In genomic region chr5:64877235-64878026, GRCm38 (mm10) we compare ENCODE assay signal across 10 mouse cellular contexts. TPM values are rescaled to one million over a fixed set of nuclear protein-coding genes. Genes with fewer than 3 reads are reported as not detected.
DNase-seq lines count a peak whose midpoint lies in the region; ATAC-seq and TF ChIP-seq lines count a peak whose summit lies in the region.
"Had no signal": no experiment of that assay in that cellular context is flagged by ENCODE, and none has a peak within 500 bp of the region (broad histone marks: within the 10 kb centered on the region; RNA-seq: fewer than 3 reads in every experiment).

No protein-coding gene starts in this region.

- peak; percentile 40 for ATAC-seq in kidney, embryonic 16.5 days (ENCODE audit: low FRiP score, low TSS enrichment)
- ATAC-seq in embryonic facial prominence, embryonic 11.5 days (replicated peaks; ENCODE audit: insufficient number of reproducible peaks, low FRiP score, low TSS enrichment, low read depth): no peak
- no peak for ATAC-seq in intestine, embryonic 16.5 days
- peak; percentile 40; the same call in 1 of the 2 replicates for ATAC-seq in neural tube, embryonic 15.5 days (ENCODE audit: low FRiP score)

- no peak for TF ChIP-seq CTCF in kidney, adult 2 months (conservative IDR thresholded peaks at IDR 0.05; ENCODE audit: insufficient read depth, insufficient read length, low read depth, low read length)

- peaks cover 35% of the 10 kb centered on the region for H3K4me1 ChIP-seq in kidney, embryonic 16.5 days (ENCODE audit: insufficient read depth, low read length)
- H3K4me1 ChIP-seq in embryonic facial prominence, embryonic 11.5 days (ENCODE audit: control insufficient read depth, insufficient read depth, low read length): no peaks in the 10 kb centered on the region; the same call in 1 of the 2 replicates
- peaks cover 18% of the 10 kb centered on the region; the same call in 1 of the 2 replicates for H3K4me1 ChIP-seq in intestine, embryonic 16.5 days (ENCODE audit: control insufficient read depth, insufficient read depth, low read length)
- peaks cover 25% of the 10 kb centered on the region for H3K4me1 ChIP-seq in neural tube, embryonic 15.5 days
- peaks cover 3% of the 10 kb centered on the region; the same call in 1 of the 2 replicates for H3K4me1 ChIP-seq in kidney, adult 2 months (ENCODE audit: control insufficient read depth, insufficient read depth, low read length)

- H3K27me3 ChIP-seq in kidney, embryonic 16.5 days (ENCODE audit: insufficient read depth, low read length): no peaks in the 10 kb centered on the region
- H3K27me3 ChIP-seq in embryonic facial prominence, embryonic 11.5 days (ENCODE audit: control insufficient read depth, insufficient read depth, low read length): no peaks in the 10 kb centered on the region
- H3K27me3 ChIP-seq in intestine, embryonic 16.5 days (replicated peaks; ENCODE audit: control insufficient read depth, insufficient read depth, low read length): no peaks in the 10 kb centered on the region
- no peaks in the 10 kb centered on the region for H3K27me3 ChIP-seq in neural tube, embryonic 15.5 days (replicated peaks)
- H3K27me3 ChIP-seq in kidney, adult 2 months (replicated peaks; ENCODE audit: control insufficient read depth, insufficient read depth, low read length): no peaks in the 10 kb centered on the region

- H3K36me3 ChIP-seq in kidney, embryonic 16.5 days (ENCODE audit: insufficient read depth, low read length): no peaks in the 10 kb centered on the region
- no peaks in the 10 kb centered on the region for H3K36me3 ChIP-seq in embryonic facial prominence, embryonic 11.5 days (replicated peaks; ENCODE audit: control insufficient read depth, insufficient read depth, low read depth, low read length)
- no peaks in the 10 kb centered on the region for H3K36me3 ChIP-seq in intestine, embryonic 16.5 days (ENCODE audit: control insufficient read depth, insufficient read depth, low read length)
- H3K36me3 ChIP-seq in neural tube, embryonic 15.5 days: no peaks in the 10 kb centered on the region
- no peaks in the 10 kb centered on the region for H3K36me3 ChIP-seq in kidney, adult 2 months (ENCODE audit: control insufficient read depth, insufficient read depth, low read length)

- no peak overlapping the region for H3K9ac ChIP-seq in kidney, embryonic 16.5 days (replicated peaks; ENCODE audit: low read length)
- H3K9ac ChIP-seq in embryonic facial prominence, embryonic 11.5 days (replicated peaks; ENCODE audit: low read length): no peak overlapping the region
- H3K9ac ChIP-seq in intestine, embryonic 16.5 days (ENCODE audit: low read depth, low read length): no peak overlapping the region
- H3K9ac ChIP-seq in neural tube, embryonic 15.5 days (replicated peaks): no peak overlapping the region

- no peak overlapping the region for H3K4me2 ChIP-seq in kidney, embryonic 16.5 days (replicated peaks; ENCODE audit: low read depth, low read length)
- no peak overlapping the region for H3K4me2 ChIP-seq in embryonic facial prominence, embryonic 11.5 days (ENCODE audit: low read depth, low read length)
- no peak overlapping the region for H3K4me2 ChIP-seq in intestine, embryonic 16.5 days (ENCODE audit: low read depth, low read length)
- H3K4me2 ChIP-seq in neural tube, embryonic 15.5 days: no peak overlapping the region

- WGBS in kidney, embryonic 16.5 days: 33% methylated on average over 15 of the region's 15 CpGs
- WGBS in embryonic facial prominence, embryonic 11.5 days: 17% methylated on average over 15 of the region's 15 CpGs
- 45% methylated on average over 15 of the region's 15 CpGs for WGBS in intestine, embryonic 16.5 days
- 24% methylated on average over 15 of the region's 15 CpGs for WGBS in neural tube, embryonic 15.5 days
- 53% methylated on average over 15 of the region's 15 CpGs for WGBS in kidney, adult 2 months

- no peak overlapping the region for H3K4me3 ChIP-seq in kidney, embryonic 16.5 days (ENCODE audit: low read length)
- H3K4me3 ChIP-seq in embryonic facial prominence, embryonic 11.5 days (ENCODE audit: low read depth, low read length): no peak overlapping the region
- H3K4me3 ChIP-seq in intestine, embryonic 16.5 days (ENCODE audit: low read length): no peak overlapping the region
- no peak overlapping the region for H3K4me3 ChIP-seq in neural tube, embryonic 15.5 days (replicated peaks)
- no peak overlapping the region for H3K4me3 ChIP-seq in kidney, adult 2 months (ENCODE audit: insufficient read depth, low read depth, low read length)

- no peak for TF ChIP-seq POLR2A in kidney, adult 2 months (IDR thresholded peaks at IDR 0.05; ENCODE audit: low read depth, low read length)

- H3K27ac ChIP-seq in kidney, embryonic 16.5 days (ENCODE audit: low read length): peak overlapping the region; percentile 89
- H3K27ac ChIP-seq in embryonic facial prominence, embryonic 11.5 days (replicated peaks; ENCODE audit: low read depth, low read length): peak overlapping the region; percentile 42; the same call in 1 of the 2 replicates
- peak overlapping the region; percentile 65 for H3K27ac ChIP-seq in intestine, embryonic 16.5 days (ENCODE audit: low read length)
- H3K27ac ChIP-seq in neural tube, embryonic 15.5 days (replicated peaks): peak overlapping the region; percentile 56
- H3K27ac ChIP-seq in kidney, adult 2 months (ENCODE audit: insufficient read depth, low read depth, low read length): no peak overlapping the region
- H3K27ac ChIP-seq: macrophage had no signal

- H3K9me3 ChIP-seq in kidney, embryonic 16.5 days (ENCODE audit: low read length): no peaks in the 10 kb centered on the region
- H3K9me3 ChIP-seq in embryonic facial prominence, embryonic 11.5 days (replicated peaks; ENCODE audit: control insufficient read depth, low read length): no peaks in the 10 kb centered on the region
- 0 out of 2 replicates have a peak, but pooled peaks cover 3% of the 10 kb centered on the region for H3K9me3 ChIP-seq in intestine, embryonic 16.5 days (ENCODE audit: control insufficient read depth, low read length)
- no peaks in the 10 kb centered on the region for H3K9me3 ChIP-seq in neural tube, embryonic 15.5 days (replicated peaks)

- DNase-seq in kidney, adult 11 months: no peak
- DNase-seq in embryonic facial prominence, embryonic 11.5 days (ENCODE audit: low spot score): peak; percentile 61
- DNase-seq in cerebellum, adult 18-20 months: no peak
- no peak for DNase-seq in adrenal gland, adult 8-10 months
- DNase-seq in kidney, adult 2 months: no peak
- DNase-seq: thymus, postnatal 25 days had no signal

RNA-seq across cellular contexts. Expression of gene Tlr1, which starts 55.9 kb away (rescaled TPM):
- 0.58 and 0.62 TPM in 2 replicates for polyA plus RNA-seq in kidney, embryonic 16.5 days (2015; fragmentation: Nextera tagmentation; extraction: Ambion mirVana)
- polyA plus RNA-seq in embryonic facial prominence, embryonic 11.5 days (2014; fragmentation: Nextera tagmentation; extraction: Ambion mirVana): 0.56 and 0.64 TPM in 2 replicates
- polyA plus RNA-seq in intestine, embryonic 16.5 days (2015; fragmentation: Nextera tagmentation; extraction: Ambion mirVana): 1.3 TPM in 2 replicates
- polyA plus RNA-seq in neural tube, embryonic 15.5 days (2015; fragmentation: Nextera tagmentation; extraction: Ambion mirVana): 0.52 and 1.00 TPM in 2 replicates
- total RNA-seq in adrenal gland, adult 8-10 months (2022): 1 to 10 TPM in 3 of 4 experiments, under 1 TPM in 1; 0.90 to 4.5 (median 2.7) TPM
- polyA plus RNA-seq in kidney, adult 2 months (2012; rRNA removed): 0.96 and 2.7 TPM in 2 replicates

Comparison
In these comparisons a context has a peak if more than half of its experiments do, and no peak if none do; other contexts are left out.
1. ATAC-seq: peak in kidney, embryonic 16.5 days (single experiment) and neural tube, embryonic 15.5 days (single experiment); none in embryonic facial prominence, embryonic 11.5 days (single experiment) and intestine, embryonic 16.5 days (single experiment).